Mouse (Mus musculus): Measurements from ENCODE around the gene Akap6.

Gene Akap6

GRCm38 (mm10) chr12:52868000-52868624 lies 168.9 kb downstream of the Akap6 start:
- ChIA-PET CTCF (no interaction called here), POLR2A (interaction anchor here in 2 of 4 experiments (0.6 to 2.1 kb wide), 4 partner anchors 16 to 1449 kb away, joined by 3 to 4 read pairs (median 3); no protein-coding TSS in a partner anchor)

DNA sequence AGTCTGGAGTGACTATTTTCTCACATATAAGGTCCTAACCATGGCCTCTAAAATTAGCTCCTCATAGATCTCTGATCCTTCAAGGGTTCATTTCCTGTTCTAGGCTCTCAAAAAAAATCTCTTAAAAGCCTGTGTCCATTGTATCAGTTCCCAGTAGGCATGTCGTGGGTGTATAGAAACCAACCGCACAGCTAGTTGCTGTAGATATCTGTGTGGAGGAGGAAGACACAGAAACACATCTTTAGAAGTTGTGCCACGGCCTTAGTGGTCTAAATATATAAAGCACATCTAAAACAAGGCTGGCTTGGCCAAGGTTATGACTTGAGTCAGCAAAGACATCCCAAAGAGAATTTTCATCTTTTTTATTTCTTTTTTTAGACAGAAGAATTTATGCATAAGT lies 172.4 kb downstream of the Akap6 start:
- POLR2A ChIA-PET, result no interaction called here
- CTCF ChIA-PET, result no interaction called here

GRCm38 (mm10) chr12:52874332-52874923 lies 175.2 kb downstream of the Akap6 start:
- ChIA-PET CTCF (no interaction called here), POLR2A (no interaction called here)

DNA sequence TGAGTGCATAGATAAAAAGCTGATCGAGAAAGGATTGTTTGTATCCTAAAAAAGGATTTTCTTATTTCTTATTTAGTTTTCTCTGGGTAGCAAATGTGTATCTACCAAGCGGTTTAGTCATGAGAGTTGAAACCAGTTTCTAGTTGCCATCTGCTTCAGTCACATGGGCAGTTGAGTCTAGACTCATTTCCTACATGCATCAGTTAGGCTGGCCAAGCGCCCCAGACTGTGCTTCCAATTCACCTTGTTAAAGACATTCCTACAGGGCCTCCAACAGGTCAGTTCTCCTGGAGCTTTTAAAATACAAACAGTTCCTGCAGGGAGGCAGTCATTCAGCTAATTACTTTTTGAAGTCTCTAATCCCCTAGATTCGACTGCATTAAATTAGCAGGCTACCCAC lies 176.9 kb downstream of the Akap6 start:
- ChIA-PET CTCF (interaction anchor here in 1 of 4 experiments (0.6 kb wide), 1 partner anchor 1259 kb away, joined by 5 read pairs; no protein-coding TSS in a partner anchor), POLR2A (no interaction called here)

DNA sequence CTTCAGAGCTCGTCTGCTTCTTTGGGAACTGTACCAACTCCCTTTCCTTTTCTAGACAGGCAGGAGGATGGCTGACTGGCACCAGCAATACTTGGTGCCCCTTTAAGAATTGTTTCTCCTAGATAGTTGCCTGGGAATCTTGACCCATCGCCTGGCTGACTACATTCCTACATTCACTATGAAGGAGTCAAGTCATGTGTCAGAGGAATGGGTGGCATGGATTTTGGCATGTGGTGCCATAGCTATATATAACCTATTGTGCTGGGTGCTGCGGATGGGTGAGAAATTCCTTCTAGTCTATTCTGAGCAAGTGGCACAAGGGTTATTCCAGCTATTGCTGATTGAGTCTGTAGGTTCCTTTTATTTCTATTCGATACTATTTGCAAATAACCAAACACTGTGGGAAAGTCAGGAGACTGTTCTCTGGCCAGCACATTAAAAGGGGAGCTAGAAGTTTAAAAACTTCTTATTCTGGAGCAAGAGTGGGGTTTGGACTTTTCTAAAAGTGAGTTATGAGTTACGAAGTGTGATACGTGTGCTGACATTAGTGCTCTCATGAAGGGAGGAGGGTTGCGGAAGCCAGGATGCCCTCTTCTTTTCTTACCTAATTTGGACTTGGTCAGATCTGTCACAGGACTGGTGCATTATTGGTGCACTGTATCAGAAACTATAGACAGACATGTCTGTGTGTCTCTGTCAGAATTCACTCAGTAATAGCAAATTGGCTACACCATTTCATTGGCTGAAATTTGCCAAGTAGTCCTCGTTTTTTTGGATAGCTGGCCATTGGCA lies 178.0 kb downstream of the Akap6 start:
- POLR2A ChIA-PET, result no interaction called here

DNA sequence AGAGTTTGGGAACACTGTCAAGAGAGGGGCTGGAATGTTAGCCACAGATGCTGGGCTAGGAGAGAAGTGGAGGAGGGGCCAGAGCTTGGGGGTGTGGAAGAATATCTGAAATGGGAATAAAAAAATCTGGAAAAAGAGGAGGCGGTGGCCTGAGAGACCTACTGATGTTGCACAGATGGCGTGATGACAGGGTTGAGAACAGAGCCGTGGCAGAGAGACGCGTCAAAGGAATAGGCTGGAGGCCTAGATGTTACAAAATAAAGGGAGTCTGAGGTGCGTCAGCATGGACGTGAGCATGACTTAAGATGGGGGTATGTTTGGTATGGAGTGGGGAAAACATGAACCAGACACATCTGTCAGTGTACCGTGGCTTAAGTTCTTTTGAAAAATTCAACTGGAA lies 180.1 kb downstream of the Akap6 start:
- POLR2A ChIA-PET, result no interaction called here
- CTCF ChIA-PET, result no interaction called here

More for the DNA sequence above, 178.0 kb downstream of the Akap6 start:
- CTCF ChIA-PET, result interaction anchor here in 1 of 4 experiments (0.6 kb wide), 1 partner anchor 1260 kb away, joined by 5 read pairs; no protein-coding TSS in a partner anchor

DNA sequence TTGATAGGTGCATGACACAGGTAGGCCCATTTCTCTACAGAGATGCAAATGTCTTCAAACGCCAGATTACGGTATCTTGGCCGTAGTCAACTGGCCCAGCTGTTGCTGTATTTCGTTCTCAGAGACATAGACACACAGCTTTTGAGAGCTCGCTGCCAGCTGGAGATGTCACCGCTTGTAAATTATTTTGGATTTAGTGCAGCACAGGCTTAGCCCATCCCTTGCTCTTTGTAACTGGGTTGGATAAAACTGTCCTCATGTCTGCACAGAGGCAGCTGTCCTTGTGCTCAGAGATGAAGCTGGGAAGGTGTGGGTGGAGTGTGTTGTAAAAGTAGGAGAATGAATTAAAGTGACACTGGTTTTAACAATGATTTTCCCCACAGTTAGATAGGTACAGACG lies 193.3 kb downstream of the Akap6 start:
- CTCF ChIA-PET, result no interaction called here
- POLR2A ChIA-PET, result interaction anchor here in 1 of 4 experiments (0.7 kb wide), 1 partner anchor 1071 kb away, joined by 6 read pairs; no protein-coding TSS in a partner anchor

DNA sequence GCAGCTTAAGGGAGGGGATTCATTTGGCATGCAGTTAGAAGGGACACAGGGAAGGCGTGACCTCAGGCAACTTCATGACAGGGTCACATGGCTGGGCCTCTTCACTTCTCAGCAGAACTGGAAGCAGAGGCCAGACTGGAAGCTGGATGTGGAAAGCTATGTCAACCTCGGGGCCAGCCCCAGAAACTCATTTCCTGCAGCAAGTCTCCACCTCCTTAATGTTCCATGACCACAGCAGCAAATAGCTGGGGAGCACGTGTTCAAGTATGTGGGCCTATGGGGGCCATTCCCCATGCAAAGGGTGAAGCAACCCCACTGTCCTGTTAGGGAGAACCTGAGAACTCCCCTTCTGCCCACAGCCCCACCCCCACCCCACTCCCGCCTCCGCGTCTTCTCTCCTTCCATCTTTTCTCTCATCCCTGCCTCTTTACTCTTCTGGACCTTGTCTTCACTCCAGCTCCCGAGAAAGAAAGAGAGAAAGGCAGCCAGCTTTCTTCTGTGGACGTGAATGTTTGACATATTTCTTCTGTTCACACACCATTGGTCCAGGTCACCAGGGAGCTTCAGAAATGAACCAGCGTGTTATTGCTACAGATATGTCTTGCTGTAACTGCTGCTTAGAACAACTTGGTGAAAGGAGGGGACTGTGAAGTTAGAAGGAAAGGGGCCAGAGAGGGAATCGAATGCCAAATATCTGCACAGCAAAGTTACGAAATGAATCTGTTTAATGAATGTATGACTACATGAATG lies 194.6 kb downstream of the Akap6 start:
- CTCF ChIA-PET, result interaction anchor here in 1 of 4 experiments (0.5 to 0.6 kb wide), 2 partner anchors 9 to 148 kb away, joined by 3 to 13 read pairs; no protein-coding TSS in a partner anchor
- POLR2A ChIA-PET, result interaction anchor here in 1 of 4 experiments (0.7 kb wide), 1 partner anchor 337 kb away, joined by 3 read pairs; no protein-coding TSS in a partner anchor

DNA sequence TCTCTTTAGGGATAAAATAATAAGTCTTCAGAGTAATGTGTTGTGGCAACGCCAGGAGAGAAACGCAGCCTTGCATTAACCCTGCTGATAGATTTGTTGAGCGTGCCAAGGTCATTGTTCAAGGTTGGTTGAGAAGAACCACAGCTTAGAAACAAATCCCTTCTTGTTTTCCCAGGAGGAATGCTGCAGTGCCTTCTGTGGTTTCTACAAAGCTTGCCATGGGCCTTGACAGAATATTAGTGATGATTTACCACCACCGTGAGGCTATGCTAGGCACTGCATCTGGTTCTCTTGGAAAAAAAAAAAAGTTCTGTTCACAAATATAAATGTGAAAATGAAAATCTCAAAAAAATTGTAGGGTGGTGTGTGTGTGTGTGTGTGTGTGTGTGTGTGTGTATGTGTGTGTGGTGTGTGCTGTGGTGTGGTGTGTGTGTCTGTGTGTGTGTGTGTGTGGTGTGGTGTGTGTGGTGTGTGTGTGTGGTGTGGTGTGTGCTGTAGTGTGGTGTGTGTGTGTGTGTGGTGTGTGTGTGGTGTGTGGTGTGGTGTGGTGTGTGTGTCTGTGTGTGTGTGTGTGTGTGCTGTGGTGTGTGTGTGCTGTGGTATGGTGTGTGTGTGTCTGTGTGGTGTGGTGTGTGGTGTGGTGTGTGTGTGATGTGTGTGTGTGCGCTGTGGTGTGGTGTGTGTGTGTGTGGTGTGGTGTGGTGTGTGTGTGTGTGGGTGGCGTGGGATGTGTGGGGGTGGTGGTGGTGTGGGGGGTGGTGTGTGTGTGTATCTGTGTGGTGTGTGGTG lies 196.7 kb downstream of the Akap6 start:
- ChIA-PET POLR2A (interaction anchor here (0.6 to 0.7 kb wide), 6 partner anchors 144 to 1663 kb away, joined by 3 to 4 read pairs (median 3); no protein-coding TSS in a partner anchor), CTCF (interaction anchor here (0.6 to 1.1 kb wide), 19 partner anchors 9 to 1187 kb away, joined by 3 to 15 read pairs (median 4); no protein-coding TSS in a partner anchor)

GRCm38 (mm10) chr12:52896785-52897184 lies 197.6 kb downstream of the Akap6 start:
- ChIA-PET POLR2A (interaction anchor here in 1 of 4 experiments (0.6 kb wide), 1 partner anchor 1154 kb away, joined by 3 read pairs; no protein-coding TSS in a partner anchor), CTCF (interaction anchor here in 2 of 4 experiments (0.7 to 1.2 kb wide), 2 partner anchors 14 to 31 kb away, joined by 3 to 4 read pairs; no protein-coding TSS in a partner anchor)

DNA sequence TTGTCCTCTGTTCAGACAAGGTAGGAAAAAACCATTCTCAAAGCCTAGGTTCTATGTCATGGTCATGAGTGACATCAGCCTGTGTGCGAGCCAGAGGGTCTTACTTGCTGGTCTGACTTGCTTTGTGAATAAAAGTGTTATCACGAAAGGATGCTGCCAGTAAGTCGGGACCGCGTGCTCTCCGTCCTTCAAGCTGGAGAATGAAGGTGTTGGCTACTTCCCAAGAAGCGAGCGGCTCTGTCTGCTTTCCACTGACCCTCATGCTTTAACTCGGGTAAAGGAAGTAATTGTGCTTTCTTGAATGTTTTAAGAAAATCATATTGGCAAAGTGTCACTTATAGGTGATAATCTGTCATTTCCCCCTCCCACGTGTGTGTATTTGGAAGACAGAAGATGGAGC lies 198.9 kb downstream of the Akap6 start:
- ChIA-PET POLR2A (no interaction called here), CTCF (no interaction called here)

DNA sequence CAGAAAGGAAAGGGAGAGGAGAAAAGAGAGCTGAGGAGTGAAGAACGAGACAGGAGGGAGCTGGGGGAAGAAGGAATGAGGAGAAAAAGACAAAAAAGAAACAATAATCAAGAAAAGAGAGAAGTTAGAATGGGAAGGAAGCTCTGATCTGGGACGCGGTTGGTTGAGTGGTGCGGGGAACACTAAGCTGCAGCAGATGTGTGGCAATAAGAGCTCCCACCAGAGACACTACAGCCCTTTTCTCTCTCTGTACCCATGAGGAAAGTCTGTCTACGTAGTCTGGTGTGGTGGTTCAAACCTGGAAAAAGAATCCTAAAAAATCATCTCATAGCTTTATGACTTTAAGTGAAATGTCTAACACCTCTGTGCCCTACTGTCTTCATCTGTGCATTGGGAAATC lies 204.9 kb downstream of the Akap6 start:
- CTCF ChIA-PET, result no interaction called here
- POLR2A ChIA-PET, result interaction anchor here in 1 of 4 experiments (0.6 kb wide), 1 partner anchor 1268 kb away, joined by 4 read pairs; no protein-coding TSS in a partner anchor

GRCm38 (mm10) chr12:52908448-52909066 lies 209.4 kb downstream of the Akap6 start:
- CTCF ChIA-PET, result interaction anchor here in 1 of 4 experiments (0.8 kb wide), 1 partner anchor 398 kb away, joined by 4 read pairs; no protein-coding TSS in a partner anchor
- POLR2A ChIA-PET, result interaction anchor here in 1 of 4 experiments (0.6 kb wide), 1 partner anchor 124 kb away, joined by 3 read pairs; no protein-coding TSS in a partner anchor

- POLR2A ChIA-PET, result interaction anchor here in 1 of 4 experiments (0.6 kb wide), 1 partner anchor 1623 kb away, joined by 3 read pairs; no protein-coding TSS in a partner anchor
- CTCF ChIA-PET, result interaction anchor here in 2 of 4 experiments (0.9 to 1.3 kb wide), 3 partner anchors 132 to 1151 kb away, joined by 3 to 6 read pairs (median 4); no protein-coding TSS in a partner anchor
These were observed 211.2 kb downstream of the Akap6 start for GRCm38 (mm10) chr12:52910345-52910744.

- CTCF ChIA-PET, result interaction anchor here in 3 of 4 experiments (0.5 to 1.3 kb wide), 7 partner anchors 10 to 1150 kb away, joined by 3 to 6 read pairs (median 4); no protein-coding TSS in a partner anchor
- POLR2A ChIA-PET, result no interaction called here
These were observed 211.6 kb downstream of the Akap6 start for GRCm38 (mm10) chr12:52910819-52911218.

DNA sequence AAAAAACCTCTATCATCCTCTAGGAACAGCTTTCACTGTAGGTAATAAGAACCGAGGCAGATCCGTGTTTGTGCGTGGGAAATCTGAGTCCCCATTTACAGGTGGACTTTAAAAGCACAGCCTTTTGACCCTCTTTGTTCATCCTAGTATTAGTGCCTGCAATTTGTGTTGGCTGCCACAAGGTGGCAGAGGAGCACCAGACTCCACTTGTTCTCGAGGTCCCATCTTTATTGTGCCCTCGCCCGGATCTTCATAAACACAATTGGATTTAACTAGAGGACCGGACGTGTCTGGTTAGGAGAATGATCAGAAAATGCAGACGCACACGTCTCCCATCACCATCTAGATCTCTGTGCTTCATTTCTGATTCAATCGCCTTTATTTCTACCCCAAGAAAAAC lies 219.8 kb downstream of the Akap6 start:
- CTCF ChIA-PET, result interaction anchor here in 2 of 4 experiments (0.7 to 1.4 kb wide), 4 partner anchors 144 to 1180 kb away, joined by 3 to 4 read pairs (median 3); no protein-coding TSS in a partner anchor
- POLR2A ChIA-PET, result no interaction called here

GRCm38 (mm10) chr12:52922510-52922909 lies 223.3 kb downstream of the Akap6 start:
- POLR2A ChIA-PET, result interaction anchor here in 1 of 4 experiments (0.9 kb wide), 1 partner anchor 325 kb away, joined by 3 read pairs; no protein-coding TSS in a partner anchor

More at GRCm38 (mm10) chr12:52922510-52922909, 223.3 kb downstream of the Akap6 start:
- CTCF ChIA-PET, result interaction anchor here in 1 of 4 experiments (0.6 kb wide), 1 partner anchor 152 kb away, joined by 11 read pairs; no protein-coding TSS in a partner anchor
